Mouse (Mus musculus): ENCODE measurements around the gene Tspan10. TPM values are rescaled to one million over a fixed set of nuclear protein-coding genes. Genes with fewer than 3 reads are reported as not detected.
"Not testable (repeated sequence)": the region's sequence is repeated elsewhere in the genome, so short reads cannot be mapped to it uniquely, and the experiment has no call there.

The Tspan10 gene
- polyA plus RNA-seq (2014; fragmentation: Nextera tagmentation; extraction: Ambion mirVana), result 0.56 and 1.2 TPM in 2 replicates

DNA sequence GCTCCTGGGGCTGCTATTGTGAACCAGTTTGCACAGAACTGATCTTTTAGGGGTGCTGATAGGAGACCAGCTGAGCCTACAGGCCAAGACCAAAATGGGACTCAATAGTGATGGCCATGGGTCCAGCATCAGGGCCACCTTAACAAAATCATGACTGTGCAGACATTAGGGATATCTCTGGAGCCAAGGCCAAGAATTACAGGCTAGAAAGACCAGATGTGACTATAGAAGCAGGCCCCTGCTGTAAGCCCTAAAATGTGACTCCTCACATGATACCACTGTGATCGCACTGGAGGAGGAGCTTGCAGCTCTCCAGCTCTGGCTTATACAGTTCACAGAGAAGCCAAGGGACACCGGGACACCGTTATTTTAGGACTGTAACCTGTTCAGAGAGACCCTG, at the start of gene Tspan10:
Gene Tspan10, plus strand, starts transcription at position 301 of the 400 bp plus-strand sequence.
- DNase-seq (ENCODE audit: low spot score), result no peak
- no peak for ATAC-seq (replicated peaks; ENCODE audit: insufficient number of reproducible peaks, low FRiP score, low TSS enrichment, low read depth)
- WGBS, result 86% methylated on average over 3 of the region's 3 CpGs
- no peak within 1 kb of the TSS for H3K27ac ChIP-seq (replicated peaks; ENCODE audit: low read depth, low read length)
- H3K9me3 ChIP-seq (replicated peaks; ENCODE audit: control insufficient read depth, low read length), result no peaks in the 10 kb centered on the region
- no peak within 1 kb of the TSS for H3K4me2 ChIP-seq (ENCODE audit: low read depth, low read length)
- no peaks in the 10 kb centered on the region for H3K36me3 ChIP-seq (replicated peaks; ENCODE audit: control insufficient read depth, insufficient read depth, low read depth, low read length)
- H3K4me3 ChIP-seq (ENCODE audit: low read depth, low read length), result no peak within 1 kb of the TSS
- H3K4me1 ChIP-seq (ENCODE audit: control insufficient read depth, insufficient read depth, low read length), result no peaks in the 10 kb centered on the region
- H3K27me3 ChIP-seq (ENCODE audit: control insufficient read depth, insufficient read depth, low read length), result no peaks in the 10 kb centered on the region
- no peak within 1 kb of the TSS for H3K9ac ChIP-seq (replicated peaks; ENCODE audit: low read length)

DNA sequence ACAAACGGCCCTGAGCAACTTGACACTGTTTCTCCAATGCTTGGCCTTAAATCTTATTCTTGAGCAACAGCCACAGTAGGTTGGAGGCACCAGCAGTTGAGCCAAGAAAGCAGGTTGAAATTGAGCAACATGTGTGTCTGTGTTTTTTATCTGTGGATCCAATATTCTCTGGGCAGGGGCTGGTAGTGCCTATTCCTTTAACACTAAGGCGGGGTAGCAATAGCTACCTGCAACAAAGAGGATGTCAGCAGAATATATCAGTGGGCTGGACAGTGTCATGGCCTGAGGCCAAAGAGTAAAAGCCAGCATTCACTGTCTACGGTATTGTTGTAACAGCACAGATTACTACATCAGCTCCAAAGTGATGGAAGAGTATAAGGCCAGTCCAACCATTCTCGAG, 46.8 kb upstream of the Tspan10 start:
- no peaks in the 10 kb centered on the region for H3K4me1 ChIP-seq (ENCODE audit: control insufficient read depth, insufficient read depth, low read length)
- H3K4me2 ChIP-seq (ENCODE audit: low read depth, low read length), result no peak overlapping the region
- DNase-seq (ENCODE audit: low spot score) (no peak), ATAC-seq (replicated peaks; ENCODE audit: insufficient number of reproducible peaks, low FRiP score, low TSS enrichment, low read depth) (no peak)
- H3K27ac ChIP-seq (replicated peaks; ENCODE audit: low read depth, low read length), result no peak overlapping the region
- 86% methylated on average over 4 of the region's 4 CpGs for WGBS
- no peak overlapping the region for H3K4me3 ChIP-seq (ENCODE audit: low read depth, low read length)
- peaks cover 5% of the 10 kb centered on the region for H3K36me3 ChIP-seq (replicated peaks; ENCODE audit: control insufficient read depth, insufficient read depth, low read depth, low read length)
- no peak overlapping the region for H3K9ac ChIP-seq (replicated peaks; ENCODE audit: low read length)
- no peaks in the 10 kb centered on the region for H3K9me3 ChIP-seq (replicated peaks; ENCODE audit: control insufficient read depth, low read length)
- H3K27me3 ChIP-seq (ENCODE audit: control insufficient read depth, insufficient read depth, low read length), result no peaks in the 10 kb centered on the region

DNA sequence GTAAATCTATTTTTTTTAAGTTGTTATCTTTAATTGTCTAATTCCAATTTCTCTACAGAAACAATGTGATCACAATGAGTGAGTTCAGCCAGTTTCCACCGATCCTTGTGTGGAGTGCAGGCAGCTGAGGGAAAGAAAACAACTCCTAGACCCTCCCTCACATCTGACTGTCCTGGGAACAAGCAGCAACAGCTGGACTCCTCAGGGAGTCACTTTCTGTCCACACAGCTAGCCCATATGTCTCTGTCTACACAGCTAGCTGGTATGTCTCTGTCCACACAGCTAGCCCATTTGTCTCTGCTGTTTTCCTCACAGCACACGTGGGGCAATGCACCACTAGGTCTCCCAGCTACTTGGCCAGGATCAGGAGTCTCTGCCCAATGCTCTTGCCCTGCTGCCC, 44.8 kb upstream of the Tspan10 start:
- Histone ChIP-seq H3K9ac (replicated peaks; ENCODE audit: low read length) (no peak overlapping the region), H3K9me3 (replicated peaks; ENCODE audit: control insufficient read depth, low read length) (no peaks in the 10 kb centered on the region), H3K4me1 (ENCODE audit: control insufficient read depth, insufficient read depth, low read length) (no peaks in the 10 kb centered on the region), H3K27ac (replicated peaks; ENCODE audit: low read depth, low read length) (no peak overlapping the region), H3K4me2 (ENCODE audit: low read depth, low read length) (no peak overlapping the region), H3K4me3 (ENCODE audit: low read depth, low read length) (no peak overlapping the region), H3K36me3 (replicated peaks; ENCODE audit: control insufficient read depth, insufficient read depth, low read depth, low read length) (peaks cover 8% of the 10 kb centered on the region), H3K27me3 (ENCODE audit: control insufficient read depth, insufficient read depth, low read length) (no peaks in the 10 kb centered on the region)
- ATAC-seq (replicated peaks; ENCODE audit: insufficient number of reproducible peaks, low FRiP score, low TSS enrichment, low read depth), result no peak
- 82% methylated on average over 2 of the region's 2 CpGs for WGBS
- DNase-seq (ENCODE audit: low spot score), result no peak

GRCm38 (mm10) chr11:120399319-120399718, 43.1 kb upstream of the Tspan10 start:
- Histone ChIP-seq H3K27ac (replicated peaks; ENCODE audit: low read depth, low read length) (no peak overlapping the region), H3K4me2 (ENCODE audit: low read depth, low read length) (no peak overlapping the region), H3K4me1 (ENCODE audit: control insufficient read depth, insufficient read depth, low read length) (no peaks in the 10 kb centered on the region), H3K9me3 (replicated peaks; ENCODE audit: control insufficient read depth, low read length) (no peaks in the 10 kb centered on the region), H3K36me3 (replicated peaks; ENCODE audit: control insufficient read depth, insufficient read depth, low read depth, low read length) (peaks cover 8% of the 10 kb centered on the region), H3K9ac (replicated peaks; ENCODE audit: low read length) (no peak overlapping the region), H3K27me3 (ENCODE audit: control insufficient read depth, insufficient read depth, low read length) (no peaks in the 10 kb centered on the region), H3K4me3 (ENCODE audit: low read depth, low read length) (no peak overlapping the region)
- no peak for ATAC-seq (replicated peaks; ENCODE audit: insufficient number of reproducible peaks, low FRiP score, low TSS enrichment, low read depth)
- WGBS, result 97% methylated on average over 2 of the region's 2 CpGs
- no peak for DNase-seq (ENCODE audit: low spot score)

DNA sequence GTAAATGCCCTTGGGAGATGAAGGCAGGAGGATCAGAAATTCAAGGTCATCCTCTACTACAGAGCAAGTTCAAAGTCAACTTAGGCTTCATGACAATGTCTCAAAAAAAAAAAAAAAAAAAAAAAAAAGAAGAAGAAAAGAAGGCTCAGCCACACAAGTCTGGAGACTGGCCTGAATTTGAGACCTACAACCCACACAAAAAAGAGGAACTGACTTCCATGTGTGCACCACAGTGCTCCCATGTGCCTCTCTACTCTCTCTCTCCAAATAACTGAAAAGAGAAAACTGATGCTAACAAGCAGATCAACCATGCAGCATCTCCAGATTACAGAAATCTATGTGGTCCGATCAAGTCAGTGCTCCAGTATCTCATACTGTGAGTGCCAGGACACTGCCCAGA, 37.6 kb upstream of the Tspan10 start:
- H3K36me3 ChIP-seq (replicated peaks; ENCODE audit: control insufficient read depth, insufficient read depth, low read depth, low read length), result peaks cover 15% of the 10 kb centered on the region
- WGBS, result 100% methylated on average over 1 of the region's 1 CpGs
- no peak overlapping the region for H3K27ac ChIP-seq (replicated peaks; ENCODE audit: low read depth, low read length)
- no peaks in the 10 kb centered on the region for H3K27me3 ChIP-seq (ENCODE audit: control insufficient read depth, insufficient read depth, low read length)
- no peaks in the 10 kb centered on the region for H3K4me1 ChIP-seq (ENCODE audit: control insufficient read depth, insufficient read depth, low read length)
- H3K4me2 ChIP-seq (ENCODE audit: low read depth, low read length), result no peak overlapping the region
- DNase-seq (ENCODE audit: low spot score), result no peak
- no peak for ATAC-seq (replicated peaks; ENCODE audit: insufficient number of reproducible peaks, low FRiP score, low TSS enrichment, low read depth)
- no peak overlapping the region for H3K4me3 ChIP-seq (ENCODE audit: low read depth, low read length)
- no peaks in the 10 kb centered on the region for H3K9me3 ChIP-seq (replicated peaks; ENCODE audit: control insufficient read depth, low read length)
- H3K9ac ChIP-seq (replicated peaks; ENCODE audit: low read length), result no peak overlapping the region

- 97% methylated on average over 3 of the region's 3 CpGs for WGBS
- no peak for DNase-seq (ENCODE audit: low spot score)
- Histone ChIP-seq H3K27me3 (ENCODE audit: control insufficient read depth, insufficient read depth, low read length) (no peaks in the 10 kb centered on the region), H3K4me3 (ENCODE audit: low read depth, low read length) (no peak overlapping the region), H3K4me2 (ENCODE audit: low read depth, low read length) (no peak overlapping the region), H3K4me1 (ENCODE audit: control insufficient read depth, insufficient read depth, low read length) (no peaks in the 10 kb centered on the region), H3K27ac (replicated peaks; ENCODE audit: low read depth, low read length) (no peak overlapping the region), H3K36me3 (replicated peaks; ENCODE audit: control insufficient read depth, insufficient read depth, low read depth, low read length) (peaks cover 17% of the 10 kb centered on the region), H3K9me3 (replicated peaks; ENCODE audit: control insufficient read depth, low read length) (no peaks in the 10 kb centered on the region), H3K9ac (replicated peaks; ENCODE audit: low read length) (no peak overlapping the region)
- ATAC-seq (replicated peaks; ENCODE audit: insufficient number of reproducible peaks, low FRiP score, low TSS enrichment, low read depth), result no peak
These were observed 36.6 kb upstream of the Tspan10 start for GRCm38 (mm10) chr11:120405867-120406266.

DNA sequence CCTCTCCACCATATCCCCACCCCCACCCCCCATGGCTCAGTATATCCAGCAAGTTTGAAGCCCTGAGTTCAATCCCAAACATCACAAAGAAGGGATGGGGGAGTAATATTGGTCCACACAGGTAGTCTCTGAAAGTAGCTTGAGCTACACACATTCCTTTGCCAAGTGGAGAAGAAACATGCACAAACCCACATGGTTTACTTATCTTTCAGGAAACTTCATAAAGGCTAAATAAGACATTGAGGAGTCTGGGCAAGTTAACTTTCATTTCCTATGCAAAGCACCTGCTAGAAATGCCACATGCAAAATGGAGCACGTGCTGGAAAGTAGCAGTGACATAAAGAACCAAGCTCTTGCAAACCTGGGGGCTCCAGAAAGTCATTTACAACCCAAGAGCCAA, 36.0 kb upstream of the Tspan10 start:
- H3K4me2 ChIP-seq (ENCODE audit: low read depth, low read length), result no peak overlapping the region
- H3K9me3 ChIP-seq (replicated peaks; ENCODE audit: control insufficient read depth, low read length), result no peaks in the 10 kb centered on the region
- DNase-seq (ENCODE audit: low spot score), result no peak
- no peak overlapping the region for H3K4me3 ChIP-seq (ENCODE audit: low read depth, low read length)
- no peak for ATAC-seq (replicated peaks; ENCODE audit: insufficient number of reproducible peaks, low FRiP score, low TSS enrichment, low read depth)
- no peak overlapping the region for H3K27ac ChIP-seq (replicated peaks; ENCODE audit: low read depth, low read length)
- no peaks in the 10 kb centered on the region for H3K27me3 ChIP-seq (ENCODE audit: control insufficient read depth, insufficient read depth, low read length)
- no peak overlapping the region for H3K9ac ChIP-seq (replicated peaks; ENCODE audit: low read length)
- H3K4me1 ChIP-seq (ENCODE audit: control insufficient read depth, insufficient read depth, low read length), result no peaks in the 10 kb centered on the region
- H3K36me3 ChIP-seq (replicated peaks; ENCODE audit: control insufficient read depth, insufficient read depth, low read depth, low read length), result peaks cover 16% of the 10 kb centered on the region
- 87% methylated on average over 1 of the region's 1 CpGs for WGBS

DNA sequence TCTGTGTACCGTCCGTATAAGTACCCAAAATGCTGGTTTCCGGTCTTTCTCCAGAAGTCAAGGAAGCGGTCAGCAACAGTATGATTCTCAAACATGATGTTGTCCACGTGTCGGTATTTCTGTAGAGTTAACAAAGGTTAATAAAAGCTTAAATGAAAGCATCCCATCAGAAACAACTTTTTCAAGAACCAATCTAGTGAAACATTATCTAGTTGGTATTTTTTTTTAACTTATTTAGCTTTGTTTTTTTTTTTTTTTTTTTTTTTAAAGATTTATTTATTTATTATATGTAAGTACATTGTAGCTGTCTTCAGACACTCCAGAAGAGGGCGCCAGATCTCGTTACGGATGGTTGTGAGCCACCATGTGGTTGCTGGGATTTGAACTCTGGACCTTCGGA, 28.8 kb upstream of the Tspan10 start:
- not testable (repeated sequence) for H3K4me1 ChIP-seq (ENCODE audit: control insufficient read depth, insufficient read depth, low read length); H3K4me2 ChIP-seq (ENCODE audit: low read depth, low read length); ATAC-seq (replicated peaks; ENCODE audit: insufficient number of reproducible peaks, low FRiP score, low TSS enrichment, low read depth); H3K9ac ChIP-seq (replicated peaks; ENCODE audit: low read length); H3K4me3 ChIP-seq (ENCODE audit: low read depth, low read length); H3K27ac ChIP-seq (replicated peaks; ENCODE audit: low read depth, low read length); H3K27me3 ChIP-seq (ENCODE audit: control insufficient read depth, insufficient read depth, low read length); H3K9me3 ChIP-seq (replicated peaks; ENCODE audit: control insufficient read depth, low read length); DNase-seq (ENCODE audit: low spot score)
- peaks cover 22% of the 10 kb centered on the region for H3K36me3 ChIP-seq (replicated peaks; ENCODE audit: control insufficient read depth, insufficient read depth, low read depth, low read length)
- 95% methylated on average over 7 of the region's 10 CpGs for WGBS
